Mouse (Mus musculus): ENCODE measurements around the gene Eipr1. TPM values are rescaled to one million over a fixed set of nuclear protein-coding genes. Genes with fewer than 3 reads are reported as not detected.
"Not testable (repeated sequence)": the region's sequence is repeated elsewhere in the genome, so short reads cannot be mapped to it uniquely, and the experiment has no call there.

Eipr1 gene
- total RNA-seq, 1 experiment = 41.5 TPM

DNA sequence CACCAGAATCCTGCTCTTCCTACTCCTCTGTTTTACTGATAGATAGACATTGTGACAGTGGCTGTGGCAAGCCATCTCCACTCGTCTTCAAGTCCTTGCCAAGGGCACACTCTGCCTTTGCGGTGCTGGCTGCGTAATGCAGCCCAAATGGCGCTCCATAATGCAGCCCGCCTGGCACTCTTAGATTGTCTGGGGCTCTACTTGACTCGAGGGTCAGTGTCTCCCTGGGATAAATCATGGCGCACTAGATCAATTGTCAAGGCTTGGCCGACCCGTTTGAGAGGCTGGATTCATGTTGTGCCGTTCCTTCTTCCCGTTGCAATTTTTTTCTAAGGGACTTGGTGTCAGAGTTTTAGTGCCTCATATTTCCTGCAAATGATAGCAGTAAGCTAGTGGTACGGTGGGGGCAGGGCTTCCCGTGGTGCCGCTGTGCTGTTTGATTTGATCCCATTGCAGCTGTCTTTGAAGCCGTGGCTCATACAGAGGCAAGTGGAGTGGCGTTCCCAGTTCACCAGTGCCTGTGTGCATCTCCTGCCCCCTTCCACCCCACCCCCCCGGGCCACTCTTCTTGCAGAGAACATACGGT lies 160.8 kb downstream of the Eipr1 start:
- H3K9me3 ChIP-seq (ENCODE audit: control insufficient read depth, insufficient read depth, low read depth, low read length) = no peaks in the 10 kb centered on the region
- peak overlapping the region in 1 of 2 experiments; percentile 13; a peak in 1 of 4 replicates for H3K4me3 ChIP-seq (ENCODE audit: insufficient read depth in 1 of 2, low read depth in 1 of 2, low read length in 2 of 2, poor library complexity in 1 of 2, severe bottlenecking in 1 of 2)
- no peak overlapping the region for H3K27ac ChIP-seq (ENCODE audit: insufficient read depth, low read depth, low read length, poor library complexity, severe bottlenecking)
- TF ChIP-seq ZNF384 (IDR thresholded peaks at IDR 0.05; ENCODE audit: low read depth, low read length) (no peak), MAFK (IDR thresholded peaks at IDR 0.05; ENCODE audit: insufficient read depth, low read depth, low read length) (no peak), CHD2 (IDR thresholded peaks at IDR 0.05; ENCODE audit: low read depth, low read length) (no peak), HCFC1 (IDR thresholded peaks at IDR 0.05; ENCODE audit: borderline replicate concordance, insufficient read depth, low read length) (no peak), ZC3H11A (IDR thresholded peaks at IDR 0.05; ENCODE audit: borderline replicate concordance, low read depth, low read length) (no peak)
- no peaks in the 10 kb centered on the region for H3K4me1 ChIP-seq (ENCODE audit: control insufficient read depth in 2 of 2, insufficient read depth in 2 of 2, low read length in 2 of 2, poor library complexity in 1 of 2)
- DNase-seq (ENCODE audit: low read depth, low spot score) = no peak
- H3K36me3 ChIP-seq (ENCODE audit: control insufficient read depth, insufficient read depth, low read length, poor library complexity, severe bottlenecking) = no peaks in the 10 kb centered on the region
- in situ Hi-C loops (cut with MboI; ENCODE audit: low sequenced_read_pairs in 2 of 2, unreplicated experiment in 2 of 2) = no loop called here
- no peak overlapping the region for H3K9ac ChIP-seq (ENCODE audit: insufficient read depth, low read depth, low read length, poor library complexity, severe bottlenecking)

- Histone ChIP-seq H3K9ac (ENCODE audit: insufficient read depth, low read depth, low read length, poor library complexity, severe bottlenecking) (no peak overlapping the region), H3K9me3 (ENCODE audit: control insufficient read depth, insufficient read depth, low read depth, low read length) (no peaks in the 10 kb centered on the region), H3K27ac (ENCODE audit: insufficient read depth, low read depth, low read length, poor library complexity, severe bottlenecking) (no peak overlapping the region), H3K4me3 (ENCODE audit: insufficient read depth in 1 of 2, low read depth in 1 of 2, low read length in 2 of 2, poor library complexity in 1 of 2, severe bottlenecking in 1 of 2) (no peak overlapping the region), H3K4me1 (ENCODE audit: control insufficient read depth in 2 of 2, insufficient read depth in 2 of 2, low read length in 2 of 2, poor library complexity in 1 of 2) (no peaks in the 10 kb centered on the region), H3K36me3 (ENCODE audit: control insufficient read depth, insufficient read depth, low read length, poor library complexity, severe bottlenecking) (no peaks in the 10 kb centered on the region)
- TF ChIP-seq HCFC1 (IDR thresholded peaks at IDR 0.05; ENCODE audit: borderline replicate concordance, insufficient read depth, low read length) = no peak
- TF ChIP-seq CHD2 (IDR thresholded peaks at IDR 0.05; ENCODE audit: low read depth, low read length) = no peak
- TF ChIP-seq ZNF384 (IDR thresholded peaks at IDR 0.05; ENCODE audit: low read depth, low read length) = no peak
- no peak for TF ChIP-seq ZC3H11A (IDR thresholded peaks at IDR 0.05; ENCODE audit: borderline replicate concordance, low read depth, low read length)
- no peak for TF ChIP-seq MAFK (IDR thresholded peaks at IDR 0.05; ENCODE audit: insufficient read depth, low read depth, low read length)
- no peak for DNase-seq (ENCODE audit: low read depth, low spot score)
- in situ Hi-C loops (cut with MboI; ENCODE audit: low sequenced_read_pairs in 2 of 2, unreplicated experiment in 2 of 2) = no loop called here
Observed at GRCm38 (mm10) chr12:28913099-28913498, 161.5 kb downstream of the Eipr1 start.

- H3K9ac ChIP-seq (ENCODE audit: insufficient read depth, low read depth, low read length, poor library complexity, severe bottlenecking); H3K27ac ChIP-seq (ENCODE audit: insufficient read depth, low read depth, low read length, poor library complexity, severe bottlenecking); H3K4me1 ChIP-seq (ENCODE audit: control insufficient read depth in 2 of 2, insufficient read depth in 2 of 2, low read length in 2 of 2, poor library complexity in 1 of 2); in situ Hi-C loops (cut with MboI; ENCODE audit: low sequenced_read_pairs in 2 of 2, unreplicated experiment in 2 of 2); H3K36me3 ChIP-seq (ENCODE audit: control insufficient read depth, insufficient read depth, low read length, poor library complexity, severe bottlenecking); DNase-seq (ENCODE audit: low read depth, low spot score); H3K4me3 ChIP-seq (ENCODE audit: insufficient read depth in 1 of 2, low read depth in 1 of 2, low read length in 2 of 2, poor library complexity in 1 of 2, severe bottlenecking in 1 of 2); H3K9me3 ChIP-seq (ENCODE audit: control insufficient read depth, insufficient read depth, low read depth, low read length): not testable (repeated sequence)
Observed at GRCm38 (mm10) chr12:28914056-28914455, 162.5 kb downstream of the Eipr1 start.

Other genes starting within 250 kb of the Eipr1 start
- gene Dcdc2c, start 199.4 kb upstream of the Eipr1 start, total RNA-seq (2012; rRNA removed) = 0.71 and 1.3 TPM in 2 replicates
- gene Allc, start 169.3 kb upstream of the Eipr1 start, total RNA-seq (2012; rRNA removed) = not detected in 2 replicates
- 0.18 TPM in 1 of 2 replicates, not detected in the other for gene Colec11, start 128.4 kb upstream of the Eipr1 start, total RNA-seq (2012; rRNA removed)
- gene Rps7, start 115.8 kb upstream of the Eipr1 start, total RNA-seq (2012; rRNA removed) = 1,340 and 1,705 TPM in 2 replicates
- 29.5 and 32.8 TPM in 2 replicates for gene Rnaseh1, start 102.2 kb upstream of the Eipr1 start, total RNA-seq (2012; rRNA removed)
- gene Adi1, start 76.6 kb upstream of the Eipr1 start, total RNA-seq (2012; rRNA removed) = 19.0 and 25.3 TPM in 2 replicates
- 18.9 and 20.4 TPM in 2 replicates for gene Trappc12, start 1.3 kb upstream of the Eipr1 start, total RNA-seq (2012; rRNA removed)